Mouse (Mus musculus): ENCODE data around the gene Mpi. TPM values are rescaled to one million over a fixed set of nuclear protein-coding genes. Genes with fewer than 3 reads are reported as not detected.
A peak's percentile ranks its signal among the peaks of the same experiment; 100 is the strongest.

Mpi gene
- polyA plus RNA-seq, 1 experiment from 2014 or later, result 57.2 TPM

GRCm38 (mm10) chr9:57520375-57521055 lies 32.0 kb downstream of the Mpi start:
- peak; percentile 49 for ATAC-seq (ENCODE audit: low FRiP score, low TSS enrichment)
- Histone ChIP-seq H3K9me3 (ENCODE audit: low read length) (no peaks in the 10 kb centered on the region), H3K4me3 (ENCODE audit: low read length) (peak overlapping the region; percentile 98), H3K36me3 (ENCODE audit: insufficient read depth, low read length) (no peaks in the 10 kb centered on the region), H3K27me3 (ENCODE audit: insufficient read depth, low read length) (no peaks in the 10 kb centered on the region), H3K9ac (replicated peaks; ENCODE audit: low read length) (peak overlapping the region; percentile 97), H3K4me1 (ENCODE audit: insufficient read depth, low read length) (peaks cover 23% of the 10 kb centered on the region), H3K4me2 (replicated peaks; ENCODE audit: low read depth, low read length) (peak overlapping the region; percentile 71), H3K27ac (ENCODE audit: low read length) (peak overlapping the region; percentile 94)
- 25% methylated on average over 16 of the region's 16 CpGs for WGBS

DNA sequence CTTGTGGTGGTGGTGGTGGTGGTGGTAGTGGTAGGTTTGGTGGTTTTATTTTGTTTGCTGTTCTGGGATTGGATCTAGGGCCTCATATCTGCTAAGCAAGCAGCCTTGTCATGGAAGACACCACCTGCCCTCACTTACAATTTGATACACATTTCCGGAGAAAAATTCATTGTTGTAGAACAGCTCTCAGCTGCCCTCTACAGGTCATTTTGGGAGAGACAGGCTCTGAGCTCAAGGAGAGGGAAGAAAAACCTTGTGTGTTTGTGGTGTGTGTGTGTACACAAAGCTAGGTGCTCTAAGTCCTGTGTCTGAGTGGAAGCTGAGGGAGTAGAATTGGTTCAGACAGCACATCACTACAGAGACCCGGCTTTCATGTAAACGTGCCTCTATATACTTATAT lies 35.5 kb downstream of the Mpi start:
- ATAC-seq (ENCODE audit: low FRiP score, low TSS enrichment), result no peak
- WGBS, result 15% methylated on average over 3 of the region's 3 CpGs
- H3K4me2 ChIP-seq (replicated peaks; ENCODE audit: low read depth, low read length), result no peak overlapping the region
- no peaks in the 10 kb centered on the region for H3K9me3 ChIP-seq (ENCODE audit: low read length)
- H3K4me3 ChIP-seq (ENCODE audit: low read length), result no peak overlapping the region
- peaks cover 2% of the 10 kb centered on the region for H3K4me1 ChIP-seq (ENCODE audit: insufficient read depth, low read length)
- 0 out of 2 replicates have a peak, but pooled peaks cover 4% of the 10 kb centered on the region for H3K27me3 ChIP-seq (ENCODE audit: insufficient read depth, low read length)
- H3K36me3 ChIP-seq (ENCODE audit: insufficient read depth, low read length), result no peaks in the 10 kb centered on the region
- H3K9ac ChIP-seq (replicated peaks; ENCODE audit: low read length), result no peak overlapping the region
- no peak overlapping the region for H3K27ac ChIP-seq (ENCODE audit: low read length)

- 80% methylated on average over 2 of the region's 2 CpGs for WGBS
- Histone ChIP-seq H3K36me3 (ENCODE audit: insufficient read depth, low read length) (no peaks in the 10 kb centered on the region), H3K4me1 (ENCODE audit: insufficient read depth, low read length) (peaks cover 8% of the 10 kb centered on the region), H3K4me3 (ENCODE audit: low read length) (no peak overlapping the region), H3K4me2 (replicated peaks; ENCODE audit: low read depth, low read length) (no peak overlapping the region), H3K9me3 (ENCODE audit: low read length) (no peaks in the 10 kb centered on the region), H3K9ac (replicated peaks; ENCODE audit: low read length) (no peak overlapping the region), H3K27ac (ENCODE audit: low read length) (no peak overlapping the region), H3K27me3 (ENCODE audit: insufficient read depth, low read length) (peaks cover 14% of the 10 kb centered on the region)
- no peak for ATAC-seq (ENCODE audit: low FRiP score, low TSS enrichment)
These were observed 42.0 kb downstream of the Mpi start for GRCm38 (mm10) chr9:57510577-57510976.

DNA sequence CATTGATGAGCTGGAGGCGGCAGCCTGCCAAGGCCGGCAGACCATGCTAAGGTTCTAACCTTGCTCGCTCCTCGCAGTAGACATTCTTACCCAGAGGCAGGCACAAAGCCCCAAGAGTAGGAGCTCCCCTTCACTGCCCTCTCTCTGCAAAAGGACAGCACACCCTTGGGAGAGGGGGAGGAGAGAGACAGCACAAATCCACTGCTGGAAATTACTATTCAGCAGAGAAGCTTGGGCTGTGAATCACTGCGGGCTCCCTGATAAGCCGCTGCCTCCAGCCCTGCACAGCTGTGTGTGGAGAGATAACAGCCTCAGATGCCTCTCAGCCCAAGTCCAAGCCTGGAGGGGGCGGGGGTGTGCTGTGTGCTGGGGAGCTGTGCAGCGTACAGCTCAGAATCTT lies 46.9 kb downstream of the Mpi start:
- H3K9me3 ChIP-seq (ENCODE audit: low read length), result no peaks in the 10 kb centered on the region
- H3K4me1 ChIP-seq (ENCODE audit: insufficient read depth, low read length), result peaks cover 52% of the 10 kb centered on the region
- H3K27me3 ChIP-seq (ENCODE audit: insufficient read depth, low read length), result peaks cover 58% of the 10 kb centered on the region
- H3K36me3 ChIP-seq (ENCODE audit: insufficient read depth, low read length), result no peaks in the 10 kb centered on the region
- 0 out of 2 replicates have a peak overlapping the region, but pooled peaks have one; percentile 4 for H3K27ac ChIP-seq (ENCODE audit: low read length)
- ATAC-seq (ENCODE audit: low FRiP score, low TSS enrichment), result peak; percentile 52
- H3K9ac ChIP-seq (replicated peaks; ENCODE audit: low read length), result no peak overlapping the region
- no peak overlapping the region for H3K4me3 ChIP-seq (ENCODE audit: low read length)
- 6% methylated on average over 8 of the region's 8 CpGs for WGBS
- H3K4me2 ChIP-seq (replicated peaks; ENCODE audit: low read depth, low read length), result no peak overlapping the region

GRCm38 (mm10) chr9:57504891-57505290 lies 47.7 kb downstream of the Mpi start:
- Histone ChIP-seq H3K27ac (ENCODE audit: low read length) (no peak overlapping the region), H3K9ac (replicated peaks; ENCODE audit: low read length) (no peak overlapping the region), H3K36me3 (ENCODE audit: insufficient read depth, low read length) (no peaks in the 10 kb centered on the region), H3K9me3 (ENCODE audit: low read length) (no peaks in the 10 kb centered on the region), H3K27me3 (ENCODE audit: insufficient read depth, low read length) (peaks cover 65% of the 10 kb centered on the region), H3K4me2 (replicated peaks; ENCODE audit: low read depth, low read length) (peak overlapping the region; percentile 93; the same call in 1 of the 2 replicates), H3K4me1 (ENCODE audit: insufficient read depth, low read length) (peaks cover 52% of the 10 kb centered on the region), H3K4me3 (ENCODE audit: low read length) (no peak overlapping the region)
- 50% methylated on average over 10 of the region's 10 CpGs for WGBS
- ATAC-seq (ENCODE audit: low FRiP score, low TSS enrichment), result no peak

DNA sequence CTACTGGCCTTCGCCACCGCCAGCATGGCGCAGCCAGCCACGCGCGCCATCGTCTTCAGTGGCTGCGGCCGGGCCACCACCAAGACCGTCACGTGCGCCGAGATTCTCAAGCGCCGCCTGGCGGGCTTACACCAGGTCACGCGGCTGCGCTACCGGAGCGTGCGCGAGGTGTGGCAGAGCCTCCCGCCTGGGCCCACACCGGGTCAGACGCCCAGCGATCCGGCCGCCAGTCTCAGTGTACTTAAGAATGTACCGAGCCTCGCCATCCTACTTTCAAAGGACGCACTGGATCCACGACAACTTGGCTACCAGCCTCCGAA lies 48.2 kb downstream of the Mpi start:
- under 1% methylated on average over 34 of the region's 34 CpGs for whole genome bisulfite sequencing
- peaks cover 66% of the 10 kb centered on the region for H3K27me3 ChIP-seq (ENCODE audit: insufficient read depth, low read length)
- peak overlapping the region; percentile 30; the same call in 1 of the 2 replicates for H3K9ac ChIP-seq (replicated peaks; ENCODE audit: low read length)
- H3K27ac ChIP-seq (ENCODE audit: low read length), result no peak overlapping the region
- peak overlapping the region; percentile 93 for H3K4me2 ChIP-seq (replicated peaks; ENCODE audit: low read depth, low read length)
- H3K4me1 ChIP-seq (ENCODE audit: insufficient read depth, low read length), result peaks cover 52% of the 10 kb centered on the region
- no peaks in the 10 kb centered on the region for H3K9me3 ChIP-seq (ENCODE audit: low read length)
- ATAC-seq (ENCODE audit: low FRiP score, low TSS enrichment), result peak; percentile 53
- H3K4me3 ChIP-seq (ENCODE audit: low read length), result peak overlapping the region; percentile 55
- H3K36me3 ChIP-seq (ENCODE audit: insufficient read depth, low read length), result no peaks in the 10 kb centered on the region

DNA sequence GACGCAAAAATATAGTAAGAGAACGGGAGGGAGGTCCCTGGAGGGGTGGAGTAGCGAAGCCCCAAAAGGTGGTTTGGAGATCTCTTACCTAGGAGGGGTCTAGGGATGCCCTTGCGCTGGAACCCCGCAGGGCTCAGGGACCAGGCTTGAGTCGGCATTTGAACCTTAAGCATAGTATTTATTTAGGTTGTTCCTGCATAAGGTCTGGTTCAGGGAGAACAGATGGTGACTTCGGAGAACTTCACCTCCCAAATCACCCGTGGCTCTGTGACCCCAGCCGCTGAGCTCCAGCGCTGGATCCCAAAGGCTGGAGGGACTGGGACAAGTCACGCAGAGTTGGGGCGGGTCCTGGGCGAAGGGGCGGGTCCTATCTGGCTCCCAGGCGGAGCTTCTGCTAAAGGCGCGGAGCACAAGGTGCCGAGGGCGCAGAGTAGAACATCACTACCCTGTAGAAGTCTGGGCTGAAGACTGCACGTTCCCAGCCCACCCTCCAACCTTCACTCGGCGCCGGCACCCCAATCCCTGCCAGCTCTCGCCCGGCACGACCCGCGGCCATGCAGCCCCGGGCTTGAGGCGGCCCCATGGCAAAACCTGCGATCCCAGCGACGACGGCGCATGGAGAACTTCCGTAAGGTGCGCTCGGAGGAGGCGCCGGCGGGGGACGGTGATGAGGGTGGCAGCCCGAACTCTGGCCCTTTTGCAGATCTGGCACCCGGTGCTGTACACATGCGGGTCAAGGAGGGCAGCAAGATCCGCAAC lies 48.8 kb downstream of the Mpi start, which contains the start of gene Rpp25:
Gene Rpp25, plus strand, starts transcription at position 405 of the 759 bp plus-strand sequence.
- Histone ChIP-seq H3K9me3 (ENCODE audit: low read length) (no peaks in the 10 kb centered on the region), H3K27me3 (ENCODE audit: insufficient read depth, low read length) (peaks cover 71% of the 10 kb centered on the region), H3K27ac (ENCODE audit: low read length) (peak within 1 kb of the TSS; percentile 55; the same call in 1 of the 2 replicates), H3K4me1 (ENCODE audit: insufficient read depth, low read length) (peaks cover 52% of the 10 kb centered on the region), H3K4me2 (replicated peaks; ENCODE audit: low read depth, low read length) (peak within 1 kb of the TSS; percentile 93), H3K36me3 (ENCODE audit: insufficient read depth, low read length) (no peaks in the 10 kb centered on the region), H3K4me3 (ENCODE audit: low read length) (peak within 1 kb of the TSS; percentile 55), H3K9ac (replicated peaks; ENCODE audit: low read length) (peak within 1 kb of the TSS; percentile 31)
- under 1% methylated on average over 46 of the region's 46 CpGs for WGBS
- peak; percentile 67 for ATAC-seq (ENCODE audit: low FRiP score, low TSS enrichment)

GRCm38 (mm10) chr9:57502911-57503621 lies 49.5 kb downstream of the Mpi start:
- Histone ChIP-seq H3K9ac (replicated peaks; ENCODE audit: low read length) (peak overlapping the region; percentile 31), H3K9me3 (ENCODE audit: low read length) (no peaks in the 10 kb centered on the region), H3K4me3 (ENCODE audit: low read length) (peak overlapping the region; percentile 55), H3K4me2 (replicated peaks; ENCODE audit: low read depth, low read length) (peak overlapping the region; percentile 93), H3K27me3 (ENCODE audit: insufficient read depth, low read length) (peaks cover 75% of the 10 kb centered on the region), H3K27ac (ENCODE audit: low read length) (peak overlapping the region; percentile 55; the same call in 1 of the 2 replicates), H3K36me3 (ENCODE audit: insufficient read depth, low read length) (no peaks in the 10 kb centered on the region), H3K4me1 (ENCODE audit: insufficient read depth, low read length) (peaks cover 52% of the 10 kb centered on the region)
- ATAC-seq (ENCODE audit: low FRiP score, low TSS enrichment), result peak; percentile 36
- WGBS, result 5% methylated on average over 23 of the region's 23 CpGs

DNA sequence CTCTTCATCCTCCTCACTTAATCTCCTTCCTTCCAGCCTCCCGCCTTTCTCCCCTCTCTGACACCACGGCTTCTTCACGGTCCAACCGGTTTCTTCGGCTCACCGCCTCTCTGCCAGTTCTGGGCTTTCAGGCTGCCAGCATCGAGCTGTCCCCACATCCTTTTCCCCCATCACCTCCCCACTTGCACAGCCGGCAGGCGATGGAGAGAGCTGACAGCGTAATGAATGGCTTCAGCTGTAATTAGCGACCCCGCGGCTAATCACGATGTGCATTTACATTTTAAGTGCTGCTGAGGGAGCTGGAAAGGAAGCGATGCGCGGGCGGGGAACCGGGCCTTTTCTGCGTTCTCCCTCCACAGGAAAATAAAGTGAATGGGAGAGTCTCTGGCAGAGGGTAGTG lies 50.7 kb downstream of the Mpi start:
- Histone ChIP-seq H3K27me3 (ENCODE audit: insufficient read depth, low read length) (peaks cover 77% of the 10 kb centered on the region), H3K36me3 (ENCODE audit: insufficient read depth, low read length) (no peaks in the 10 kb centered on the region), H3K9me3 (ENCODE audit: low read length) (no peaks in the 10 kb centered on the region), H3K27ac (ENCODE audit: low read length) (0 out of 2 replicates have a peak overlapping the region, but pooled peaks have one; percentile 3), H3K4me2 (replicated peaks; ENCODE audit: low read depth, low read length) (peak overlapping the region; percentile 93), H3K9ac (replicated peaks; ENCODE audit: low read length) (0 out of 2 replicates have a peak overlapping the region, but pooled peaks have one; percentile 1), H3K4me1 (ENCODE audit: insufficient read depth, low read length) (peaks cover 52% of the 10 kb centered on the region), H3K4me3 (ENCODE audit: low read length) (peak overlapping the region; percentile 9)
- 1% methylated on average over 20 of the region's 20 CpGs for WGBS
- no peak for ATAC-seq (ENCODE audit: low FRiP score, low TSS enrichment)
